15 mouse cellular contexts compared by ENCODE assay signal in the genomic region with DNA sequence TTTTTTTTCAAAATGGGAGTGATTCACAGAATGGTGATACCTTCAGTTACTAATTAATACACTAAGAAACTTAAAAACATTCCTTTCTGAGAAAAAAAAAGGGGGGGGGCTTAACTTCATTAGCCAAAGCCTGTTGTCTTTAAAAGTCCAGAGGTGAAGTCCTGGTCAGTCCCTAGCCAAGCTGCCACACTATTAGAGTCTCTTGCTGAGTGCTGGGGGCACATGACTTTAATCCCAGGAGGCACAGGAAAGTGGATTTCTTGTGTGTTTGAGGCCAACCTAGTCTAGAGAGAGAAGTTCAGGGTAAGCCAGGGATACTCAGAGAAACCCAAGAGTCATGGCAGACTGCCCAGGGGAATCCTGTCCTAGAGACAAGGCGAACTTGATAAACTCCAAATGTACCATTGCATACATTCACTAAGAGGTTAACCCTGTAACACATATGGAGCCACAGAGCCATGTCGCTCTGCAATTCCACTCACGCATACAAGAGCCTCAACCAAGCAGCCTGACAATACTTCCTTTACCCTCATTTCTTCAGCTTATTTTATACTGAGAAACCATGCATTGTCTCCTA.
"Had no signal": no experiment of that assay in that cellular context is flagged by ENCODE, and none has a peak within 500 bp of the region (broad histone marks: within the 10 kb centered on the region; RNA-seq: fewer than 3 reads in every experiment).

No protein-coding gene starts in this region.

- H3K4me2 ChIP-seq: limb, embryonic 15.5 days; liver, embryonic 12.5 days; neural tube, embryonic 13.5 days had no signal

- DNase-seq: lung, postnatal 4 days; retina, postnatal 1 day; right cerebral cortex, postnatal 4 days; spleen, adult 18-20 months; thymus, adult 18-20 months; thymus, postnatal 14 days had no signal

- H3K9me3 ChIP-seq: limb, embryonic 15.5 days; liver, embryonic 12.5 days; midbrain, embryonic 10.5 days; neural tube, embryonic 13.5 days had no signal

- H3K36me3 ChIP-seq: limb, embryonic 15.5 days; liver, embryonic 12.5 days; midbrain, embryonic 10.5 days; neural tube, embryonic 13.5 days had no signal

- H3K27ac ChIP-seq: kidney, postnatal 0 days; left cerebral cortex, adult 2 months; limb, embryonic 15.5 days; liver, embryonic 12.5 days; midbrain, embryonic 10.5 days; neural tube, embryonic 13.5 days had no signal

- H3K27me3 ChIP-seq: limb, embryonic 15.5 days; liver, embryonic 12.5 days had no signal

- ATAC-seq: inflammation-experienced regulatory T-cells, adult 6 months; intestine, postnatal 0 days; liver, embryonic 12.5 days; midbrain, embryonic 16.5 days had no signal

- H3K4me3 ChIP-seq: left cerebral cortex, adult 2 months; limb, embryonic 15.5 days; liver, embryonic 12.5 days; midbrain, embryonic 10.5 days; neural tube, embryonic 13.5 days had no signal

- H3K9ac ChIP-seq: limb, embryonic 15.5 days; liver, embryonic 12.5 days; neural tube, embryonic 13.5 days had no signal
